Mouse (Mus musculus) heart, embryonic 12.5 days (tissue): ENCODE data around the gene Slc16a10. TPM values are rescaled to one million over a fixed set of nuclear protein-coding genes. Genes with fewer than 3 reads are reported as not detected.

Source experiments
- ATAC-seq: fragments of 200-750 bp; cut with Nextera tagmentation; 2 replicates; pipeline ENCODE4 v1.8.0; 2017; ENCODE audit warnings: moderate TSS enrichment, moderate library complexity; ENCODE audit not compliant: insufficient number of reproducible peaks, low FRiP score
- H3K27ac ChIP-seq: fragments of 300-500 bp; sonication (generic); 2 replicates; pipeline ENCODE4 v1.5.1; 2016; ENCODE audit warnings: mild to moderate bottlenecking, moderate library complexity; ENCODE audit not compliant: poor library complexity, severe bottlenecking
- H3K27me3 ChIP-seq: fragments of 300-500 bp; sonication (generic); replicated peaks from 2 replicates; pipeline ENCODE4 v1.6.1; 2016; ENCODE audit warnings: mild to moderate bottlenecking, moderate library complexity
- H3K36me3 ChIP-seq: fragments of 300-500 bp; sonication (generic); 2 replicates; pipeline ENCODE4 v1.6.1; 2016; ENCODE audit warnings: mild to moderate bottlenecking, moderate library complexity
- H3K4me1 ChIP-seq: fragments of 300-500 bp; sonication (generic); replicated peaks from 2 replicates; pipeline ENCODE4 v1.6.1; 2016; ENCODE audit warnings: mild to moderate bottlenecking
- H3K4me2 ChIP-seq: fragments of 300-500 bp; sonication (generic); 2 replicates; pipeline ENCODE4 v1.6.1; 2016; ENCODE audit warnings: mild to moderate bottlenecking, moderate library complexity
- H3K4me3 ChIP-seq: fragments of 300-500 bp; sonication (generic); 2 replicates; pipeline ENCODE4 v1.5.1; 2016; ENCODE audit warnings: mild to moderate bottlenecking
- H3K9ac ChIP-seq: fragments of 300-500 bp; sonication (generic); 2 replicates; pipeline ENCODE4 v1.6.1; 2016; ENCODE audit warnings: mild to moderate bottlenecking, moderate library complexity
- H3K9me3 ChIP-seq: fragments of 300-500 bp; sonication (generic); replicated peaks from 2 replicates; pipeline ENCODE4 v1.6.1; 2016; ENCODE audit warnings: mild to moderate bottlenecking, moderate library complexity
- WGBS: fragments of 180-500 bp; shearing (Covaris S2); methylation state at CpG from one replicate; pipeline ENCODE4 v1.1.7; 2016; 5-methylcytosine and 5-hydroxymethylcytosine counted together
- polyA plus RNA-seq: library from polyadenylated mRNA; unstranded; fragments of >200 nt; fragmentation: Nextera tagmentation; extraction: Ambion mirVana; gene quantifications from 2 replicates; pipeline ENCODE4 v1.2.1, GENCODE M21; 2016

Slc16a10 gene
- polyA plus RNA-seq, 1 experiment from 2014 or later, result 22.5 TPM

DNA sequence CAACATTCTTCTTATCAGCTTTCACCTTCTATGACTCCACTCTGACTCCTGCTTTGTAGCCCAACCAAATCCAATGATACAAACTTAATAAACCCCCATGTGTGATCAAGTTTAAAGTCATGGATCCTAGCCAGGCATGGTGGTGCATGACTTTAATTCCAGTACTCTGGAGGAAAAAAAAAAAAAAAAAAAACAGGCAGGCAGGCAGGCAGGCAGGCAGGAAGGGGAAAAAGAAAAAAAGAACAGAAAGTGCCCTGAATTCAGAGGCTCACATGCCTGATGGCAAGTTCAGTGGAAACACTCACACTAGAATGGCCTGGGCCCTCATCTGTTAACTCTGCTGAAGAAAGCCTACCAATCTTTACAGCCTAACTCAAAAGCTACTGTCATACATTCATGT is 12.9 kb downstream of the Slc16a10 start:
- Histone ChIP-seq H3K4me3 (no peak overlapping the region), H3K27me3 (no peaks in the 10 kb centered on the region), H3K36me3 (no peaks in the 10 kb centered on the region), H3K27ac (no peak overlapping the region), H3K4me1 (peaks cover 39% of the 10 kb centered on the region), H3K9me3 (no peaks in the 10 kb centered on the region), H3K9ac (no peak overlapping the region), H3K4me2 (no peak overlapping the region)
- ATAC-seq, result no peak

DNA sequence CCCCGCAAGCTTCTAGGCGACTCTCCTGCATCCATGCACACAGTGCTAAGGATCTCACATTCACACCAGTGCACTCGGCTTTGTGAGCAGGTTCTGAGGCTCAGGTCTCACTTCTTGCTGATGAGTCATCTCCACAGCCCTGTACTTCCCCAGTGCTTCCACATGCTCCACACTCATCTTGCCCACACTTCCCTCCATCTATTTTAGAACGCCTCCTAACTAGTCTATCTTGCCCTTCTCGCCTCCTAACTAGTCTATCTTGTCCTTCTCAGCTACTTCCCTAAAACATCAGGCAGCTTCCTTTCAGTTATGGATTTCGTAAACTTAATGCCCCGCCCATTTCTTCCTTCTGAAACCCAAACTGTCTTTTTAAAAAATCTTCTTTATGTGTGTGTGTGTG is 13.6 kb downstream of the Slc16a10 start:
- H3K36me3 ChIP-seq, result no peaks in the 10 kb centered on the region
- H3K4me2 ChIP-seq, result no peak overlapping the region
- no peaks in the 10 kb centered on the region for H3K27me3 ChIP-seq
- H3K4me3 ChIP-seq, result no peak overlapping the region
- no peaks in the 10 kb centered on the region for H3K9me3 ChIP-seq
- no peak for ATAC-seq
- 75% methylated on average over 7 of the region's 7 CpGs for WGBS
- H3K27ac ChIP-seq, result no peak overlapping the region
- no peak overlapping the region for H3K9ac ChIP-seq
- H3K4me1 ChIP-seq, result peaks cover 37% of the 10 kb centered on the region

DNA sequence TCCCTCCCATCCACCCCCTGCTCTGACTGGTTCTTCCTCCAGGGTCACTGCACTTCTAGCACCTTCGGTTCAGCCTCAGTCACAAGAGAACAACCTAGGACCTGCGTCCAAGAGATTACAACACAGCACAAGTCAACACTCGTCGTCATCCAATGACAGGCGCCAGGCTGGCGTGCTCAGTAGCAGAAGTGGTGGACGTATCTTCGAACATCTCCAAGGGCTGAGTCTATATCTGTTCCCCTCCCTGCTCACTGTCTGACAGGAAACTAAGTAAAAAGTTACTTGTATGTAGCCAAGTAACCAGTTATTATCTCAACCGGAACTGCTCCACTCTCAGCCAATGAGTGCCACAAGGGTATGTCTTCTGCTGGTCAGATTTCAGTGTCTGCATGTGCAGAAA is 16.9 kb downstream of the Slc16a10 start:
- 46% methylated on average over 9 of the region's 9 CpGs for WGBS
- Histone ChIP-seq H3K36me3 (no peaks in the 10 kb centered on the region), H3K27ac (no peak overlapping the region), H3K4me2 (no peak overlapping the region), H3K4me3 (no peak overlapping the region), H3K4me1 (peaks cover 26% of the 10 kb centered on the region), H3K27me3 (no peaks in the 10 kb centered on the region), H3K9me3 (no peaks in the 10 kb centered on the region), H3K9ac (no peak overlapping the region)
- peak; percentile 94 for ATAC-seq

DNA sequence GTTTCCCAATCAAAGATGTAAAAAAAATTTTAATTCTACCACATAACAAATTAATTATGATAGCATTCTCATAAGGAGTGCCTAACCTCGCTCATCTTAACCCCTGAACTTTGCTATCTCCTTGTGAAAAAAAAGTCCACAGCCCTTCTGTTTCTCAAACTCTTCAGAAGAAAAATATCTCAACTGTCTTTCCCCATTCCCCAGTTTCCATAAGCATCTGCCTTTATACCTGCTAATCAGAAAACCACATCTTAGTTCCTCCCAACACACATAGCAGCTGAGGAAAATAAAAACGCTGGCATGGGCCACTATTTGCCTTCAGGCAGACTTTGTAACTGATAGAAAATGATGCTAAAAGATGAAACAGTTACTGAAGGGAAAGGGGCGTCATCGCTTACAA is 17.5 kb downstream of the Slc16a10 start:
- H3K9ac ChIP-seq, result no peak overlapping the region
- 81% methylated on average over 4 of the region's 4 CpGs for whole genome bisulfite sequencing
- H3K4me2 ChIP-seq, result 0 out of 2 replicates have a peak overlapping the region, but pooled peaks have one; percentile 13
- no peak overlapping the region for H3K4me3 ChIP-seq
- H3K27me3 ChIP-seq, result no peaks in the 10 kb centered on the region
- no peaks in the 10 kb centered on the region for H3K9me3 ChIP-seq
- ATAC-seq, result no peak
- H3K4me1 ChIP-seq, result peaks cover 22% of the 10 kb centered on the region
- no peaks in the 10 kb centered on the region for H3K36me3 ChIP-seq
- H3K27ac ChIP-seq, result no peak overlapping the region

DNA sequence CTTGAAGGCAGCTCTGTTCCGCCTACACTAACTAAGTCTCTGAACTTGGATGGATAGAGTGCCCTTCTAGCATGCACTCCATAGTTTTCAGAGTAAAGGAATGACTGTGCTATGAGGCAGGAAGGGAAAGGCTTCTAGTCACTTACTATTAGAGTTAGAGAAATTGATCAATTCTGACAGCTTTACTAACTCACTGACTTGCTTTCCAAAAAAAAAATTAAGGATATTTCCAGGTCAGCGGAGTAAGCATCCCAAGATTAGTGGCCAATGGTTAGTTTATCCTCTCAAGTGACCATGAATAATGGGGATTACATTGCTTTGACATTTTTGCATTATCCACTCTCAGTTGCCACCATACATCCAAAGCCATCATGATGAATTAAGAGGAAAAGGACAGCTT is 18.0 kb downstream of the Slc16a10 start:
- H3K36me3 ChIP-seq, result no peaks in the 10 kb centered on the region
- no peak for ATAC-seq
- no peak overlapping the region for H3K4me2 ChIP-seq
- no peak overlapping the region for H3K9ac ChIP-seq
- H3K27ac ChIP-seq, result no peak overlapping the region
- no peaks in the 10 kb centered on the region for H3K27me3 ChIP-seq
- 91% methylated on average over 2 of the region's 2 CpGs for whole genome bisulfite sequencing
- H3K4me3 ChIP-seq, result no peak overlapping the region
- H3K9me3 ChIP-seq, result no peaks in the 10 kb centered on the region
- H3K4me1 ChIP-seq, result peaks cover 17% of the 10 kb centered on the region

DNA sequence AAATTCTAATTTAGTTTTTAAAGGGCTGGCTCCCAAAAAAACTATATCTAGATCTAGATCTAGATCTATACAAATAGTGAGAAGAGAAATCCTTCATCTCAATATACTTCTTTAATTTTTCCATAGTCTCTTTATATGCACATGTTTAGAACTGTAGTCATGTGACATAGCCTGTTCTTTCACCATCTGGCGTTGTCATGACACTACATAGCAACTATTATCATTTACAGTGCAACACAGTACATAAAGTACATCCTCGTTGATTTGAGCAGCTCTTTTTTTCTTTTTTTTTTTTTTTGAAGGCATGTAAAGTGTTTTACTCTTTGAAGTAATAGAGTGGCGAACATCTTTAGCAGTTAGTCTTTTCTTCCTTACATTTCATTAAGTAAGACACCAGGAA is 22.6 kb downstream of the Slc16a10 start:
- Histone ChIP-seq H3K4me3 (no peak overlapping the region), H3K36me3 (no peaks in the 10 kb centered on the region), H3K9me3 (no peaks in the 10 kb centered on the region), H3K27me3 (no peaks in the 10 kb centered on the region), H3K9ac (no peak overlapping the region), H3K4me2 (no peak overlapping the region), H3K27ac (no peak overlapping the region), H3K4me1 (0 out of 2 replicates have a peak, but pooled peaks cover 4% of the 10 kb centered on the region)
- 80% methylated on average over 3 of the region's 3 CpGs for WGBS
- no peak for ATAC-seq

DNA sequence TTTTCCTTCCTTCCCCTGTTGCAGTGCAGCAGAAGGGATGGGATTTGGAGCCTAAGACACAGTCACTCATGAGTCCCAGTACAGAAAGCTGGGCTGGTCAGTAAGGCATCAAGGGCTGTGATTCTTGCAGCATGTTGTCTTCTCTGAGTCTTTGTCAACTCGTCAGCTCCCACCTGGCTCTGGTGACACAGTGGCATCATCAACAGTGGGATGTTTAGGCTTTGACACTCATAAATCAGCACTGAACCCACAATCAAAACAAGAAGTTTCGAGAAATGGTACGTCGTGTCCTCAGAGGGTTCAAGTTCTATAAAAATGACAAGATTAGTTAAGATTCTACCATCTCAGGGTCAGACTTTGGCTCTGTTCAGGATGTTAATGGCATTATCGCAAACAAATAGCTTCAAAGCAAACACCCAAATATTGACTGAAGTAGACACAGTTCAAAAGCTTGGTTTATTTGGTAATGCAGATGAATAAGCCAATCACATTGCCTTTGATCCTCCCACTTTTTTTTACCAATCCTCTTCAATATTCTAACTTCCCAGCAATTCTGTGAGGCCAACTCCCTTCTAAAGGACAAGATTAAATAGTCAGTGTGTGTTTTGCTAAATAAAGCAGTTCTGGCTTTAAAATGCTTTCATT is 23.2 kb downstream of the Slc16a10 start:
- no peak overlapping the region for H3K4me2 ChIP-seq
- 83% methylated on average over 5 of the region's 5 CpGs for WGBS

DNA sequence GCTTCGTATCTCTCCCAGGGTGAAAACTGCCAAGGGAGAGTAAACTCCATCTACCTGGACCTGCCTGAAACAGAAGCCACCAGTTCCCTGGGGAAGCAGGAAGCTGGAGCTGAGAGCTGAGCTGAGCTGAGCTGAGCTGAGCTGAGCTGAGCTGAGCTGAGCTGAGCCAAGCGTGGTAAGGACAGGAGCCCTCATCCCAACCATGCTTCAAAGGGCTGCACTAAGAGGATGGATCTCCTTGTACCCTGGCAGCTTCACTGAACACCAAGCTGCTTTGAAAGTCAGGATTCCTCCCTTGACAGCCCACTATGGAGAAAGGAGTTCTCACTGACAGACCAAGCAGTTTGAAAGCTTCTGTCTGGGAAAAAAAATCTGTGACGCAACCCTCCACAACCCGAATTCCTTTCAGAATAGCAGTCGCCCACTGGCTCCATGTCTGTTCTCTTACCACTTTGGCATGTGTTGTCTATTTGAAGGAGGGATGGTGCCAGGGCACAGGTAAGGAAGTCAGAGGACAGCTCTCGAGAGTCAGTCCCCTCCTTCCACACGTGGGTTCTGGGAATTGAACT is 28.5 kb downstream of the Slc16a10 start:
- H3K36me3 ChIP-seq, result no peaks in the 10 kb centered on the region
- ATAC-seq, result no peak
- no peaks in the 10 kb centered on the region for H3K27me3 ChIP-seq
- WGBS, result 78% methylated on average over 7 of the region's 7 CpGs
- no peak overlapping the region for H3K9ac ChIP-seq
- no peaks in the 10 kb centered on the region for H3K9me3 ChIP-seq
- H3K27ac ChIP-seq, result no peak overlapping the region
- H3K4me3 ChIP-seq, result no peak overlapping the region
- H3K4me1 ChIP-seq, result peaks cover 14% of the 10 kb centered on the region; the same call in 1 of the 2 replicates
- no peak overlapping the region for H3K4me2 ChIP-seq

More for the DNA sequence above, 23.2 kb downstream of the Slc16a10 start:
- no peak overlapping the region for H3K9ac ChIP-seq
- H3K27me3 ChIP-seq, result no peaks in the 10 kb centered on the region
- H3K9me3 ChIP-seq, result no peaks in the 10 kb centered on the region
- ATAC-seq, result no peak
- no peak overlapping the region for H3K4me3 ChIP-seq
- no peak overlapping the region for H3K27ac ChIP-seq
- H3K4me1 ChIP-seq, result 0 out of 2 replicates have a peak, but pooled peaks cover 4% of the 10 kb centered on the region
- no peaks in the 10 kb centered on the region for H3K36me3 ChIP-seq

DNA sequence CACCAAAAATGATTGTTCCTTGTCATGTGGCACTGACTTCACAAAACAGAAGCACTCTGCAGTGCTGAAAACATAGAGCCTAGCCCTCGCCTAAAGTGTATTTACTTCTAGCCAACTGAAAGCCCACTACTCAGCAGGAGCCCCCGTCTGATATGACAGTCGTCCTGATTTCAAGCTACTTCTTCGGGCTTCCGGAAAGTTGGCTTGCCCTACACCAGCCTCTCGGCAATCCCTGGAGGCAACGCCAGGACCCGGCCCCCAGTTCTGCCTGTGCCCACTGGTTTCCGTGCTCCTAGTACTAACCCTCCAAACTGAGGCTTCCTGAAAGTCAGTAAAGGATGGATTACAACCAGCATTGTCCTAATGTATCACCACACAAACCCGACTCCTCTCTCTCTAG is 29.8 kb downstream of the Slc16a10 start:
- Histone ChIP-seq H3K4me1 (peaks cover 18% of the 10 kb centered on the region; the same call in 1 of the 2 replicates), H3K36me3 (no peaks in the 10 kb centered on the region), H3K27ac (no peak overlapping the region), H3K27me3 (no peaks in the 10 kb centered on the region), H3K9ac (no peak overlapping the region), H3K4me2 (no peak overlapping the region), H3K9me3 (no peaks in the 10 kb centered on the region), H3K4me3 (no peak overlapping the region)
- no peak for ATAC-seq
- 84% methylated on average over 10 of the region's 10 CpGs for WGBS

DNA sequence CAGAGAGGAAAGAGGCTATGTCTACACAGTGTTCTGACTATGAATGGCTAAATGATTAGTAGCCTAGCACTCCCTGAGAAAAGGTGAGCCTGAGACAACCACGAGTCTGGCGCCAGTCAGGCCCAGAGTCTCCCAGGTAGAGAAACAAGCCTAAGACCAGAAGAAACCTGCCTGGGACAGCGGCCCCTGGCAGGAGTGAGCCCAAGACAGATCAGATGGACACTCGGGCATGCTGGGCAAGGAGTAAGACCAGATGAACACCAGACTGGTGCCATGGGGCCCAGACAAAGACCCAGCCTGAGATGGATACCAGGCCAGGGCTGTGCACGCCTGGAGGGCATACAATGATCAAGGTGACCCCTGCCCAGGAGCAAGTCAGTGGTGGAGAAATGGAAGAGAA is 32.5 kb downstream of the Slc16a10 start:
- Histone ChIP-seq H3K9me3 (no peaks in the 10 kb centered on the region), H3K4me2 (no peak overlapping the region), H3K36me3 (no peaks in the 10 kb centered on the region), H3K4me1 (peaks cover 18% of the 10 kb centered on the region; the same call in 1 of the 2 replicates), H3K27me3 (no peaks in the 10 kb centered on the region), H3K4me3 (no peak overlapping the region), H3K9ac (no peak overlapping the region), H3K27ac (no peak overlapping the region)
- no peak for ATAC-seq
- 81% methylated on average over 5 of the region's 5 CpGs for WGBS

DNA sequence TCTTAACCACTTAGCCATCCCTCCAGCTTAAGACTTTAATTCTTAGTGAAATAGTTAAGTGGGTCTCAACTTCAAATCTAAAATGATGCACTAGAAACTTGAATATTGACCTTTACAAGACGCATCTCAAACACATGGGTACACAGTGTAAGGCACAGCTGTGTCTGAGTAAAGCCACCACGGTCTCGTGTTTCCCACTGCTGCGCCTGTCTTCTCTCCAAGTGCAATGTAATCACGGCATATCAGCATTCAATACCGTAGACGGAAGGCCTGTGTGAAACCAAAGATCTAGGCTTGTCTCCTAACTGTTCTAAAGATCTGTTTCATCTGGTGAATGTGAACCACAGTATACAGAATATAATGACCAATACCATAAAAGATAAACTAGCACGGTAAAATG is 33.1 kb downstream of the Slc16a10 start:
- H3K4me1 ChIP-seq, result peaks cover 18% of the 10 kb centered on the region; the same call in 1 of the 2 replicates

DNA sequence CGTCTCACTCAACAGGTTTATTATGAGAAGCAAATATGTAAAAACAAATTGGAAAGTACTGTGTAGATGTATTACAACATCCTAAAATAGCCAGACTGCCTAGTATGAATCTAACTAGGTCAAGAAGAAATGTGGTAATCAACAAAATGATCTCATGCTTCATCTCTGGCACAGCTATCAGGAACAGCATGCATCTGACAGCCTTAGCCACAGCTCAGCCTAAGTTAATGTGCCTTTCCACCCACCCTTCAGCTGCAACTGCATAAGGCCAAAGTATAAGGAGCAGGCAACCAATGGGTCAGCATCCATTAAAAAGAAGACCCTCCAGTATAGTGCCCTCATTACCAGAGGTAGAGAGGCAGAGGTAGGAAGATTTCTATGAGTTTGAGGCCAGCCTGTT is 34.1 kb downstream of the Slc16a10 start:
- ATAC-seq, result no peak
- Histone ChIP-seq H3K9ac (no peak overlapping the region), H3K36me3 (no peaks in the 10 kb centered on the region), H3K4me2 (no peak overlapping the region), H3K27me3 (no peaks in the 10 kb centered on the region), H3K9me3 (no peaks in the 10 kb centered on the region), H3K4me3 (no peak overlapping the region), H3K4me1 (peaks cover 20% of the 10 kb centered on the region; the same call in 1 of the 2 replicates), H3K27ac (no peak overlapping the region)
- WGBS, result 95% methylated on average over 1 of the region's 1 CpGs

More for the DNA sequence above, 33.1 kb downstream of the Slc16a10 start:
- ATAC-seq, result no peak
- H3K4me3 ChIP-seq, result no peak overlapping the region
- no peaks in the 10 kb centered on the region for H3K27me3 ChIP-seq
- H3K36me3 ChIP-seq, result no peaks in the 10 kb centered on the region
- no peak overlapping the region for H3K27ac ChIP-seq
- 75% methylated on average over 8 of the region's 8 CpGs for WGBS
- no peaks in the 10 kb centered on the region for H3K9me3 ChIP-seq
- no peak overlapping the region for H3K9ac ChIP-seq
- H3K4me2 ChIP-seq, result no peak overlapping the region
